Mouse (Mus musculus): Measurements from ENCODE around the gene Abca1.

Gene Abca1

DNA sequence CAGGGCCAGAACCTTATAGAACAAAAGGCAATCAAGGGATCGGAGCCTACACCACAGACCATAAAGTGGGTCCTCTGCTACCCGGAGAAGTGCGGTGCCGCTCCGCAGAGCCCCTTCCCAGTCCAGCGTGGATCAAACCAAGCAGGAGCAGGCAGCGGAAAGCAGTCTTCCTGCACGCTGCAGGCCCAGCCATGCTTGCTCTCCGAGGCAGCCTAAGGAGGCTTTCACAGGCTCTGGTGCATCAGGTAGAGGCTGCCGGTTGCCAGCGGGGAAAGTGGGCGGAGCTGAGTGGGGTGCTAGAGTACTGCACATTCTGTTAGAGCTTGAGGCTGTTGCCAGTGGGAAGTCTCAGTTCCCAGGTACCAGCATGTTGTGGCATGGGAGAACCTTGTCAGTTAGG lies 170.4 kb downstream of the Abca1 start, which contains the start of gene Nipsnap3a:
Nipsnap3a (plus strand) TSS at position 25 of the 400 bp plus-strand sequence.
- DNase-seq: peak in 1 of 2 experiments; percentile 19

DNA sequence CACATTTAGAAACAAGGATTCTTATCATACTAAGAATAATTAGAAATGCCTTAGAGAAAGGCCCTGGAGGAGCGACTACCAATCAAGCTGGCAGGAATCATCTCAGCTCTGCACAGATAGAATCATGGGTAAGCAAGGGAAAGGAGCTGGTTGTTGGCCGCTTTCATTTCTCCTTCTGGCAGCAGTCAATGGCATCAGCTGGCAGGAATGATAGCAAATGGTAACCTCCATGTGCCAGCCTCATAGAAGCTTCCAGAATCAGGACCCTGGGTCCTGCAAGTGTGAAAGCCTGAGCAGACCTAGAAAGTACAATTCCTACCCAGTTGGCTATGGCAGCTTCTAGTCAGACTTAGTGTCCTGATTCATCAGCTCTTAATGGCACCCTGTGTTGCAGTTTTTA lies 173.4 kb downstream of the Abca1 start:
- DNase-seq: peak; percentile 70 to 78

DNA sequence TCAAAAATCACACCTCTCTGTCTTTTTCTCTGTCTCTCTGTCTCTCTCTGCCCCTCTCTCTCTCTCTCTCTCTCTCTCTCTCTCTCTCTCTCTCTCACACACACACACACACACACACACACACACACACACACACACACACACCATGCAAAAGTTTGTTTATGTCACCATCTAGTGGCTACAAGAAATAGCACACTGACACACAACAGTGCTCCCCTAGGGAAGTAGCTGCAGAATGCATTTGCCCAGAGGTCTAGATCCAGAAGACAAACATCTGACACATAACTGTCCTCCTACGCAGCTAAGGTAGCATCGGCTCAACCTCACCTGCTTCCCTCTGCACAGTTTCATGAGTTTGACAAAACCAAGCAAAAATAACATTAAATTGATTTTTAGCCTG lies 174.5 kb downstream of the Abca1 start:
- peak; percentile 43 to 50 for DNase-seq
